Mouse (Mus musculus): ENCODE results near the gene Prkcb.

Gene Prkcb

GRCm38 (mm10) chr7:122290771-122291170, 2.2 kb downstream of the Prkcb start:
- no peak for DNase-seq

GRCm38 (mm10) chr7:122292151-122292550, 3.6 kb downstream of the Prkcb start:
- no peak for DNase-seq

GRCm38 (mm10) chr7:122294111-122294510, 5.6 kb downstream of the Prkcb start:
- no peak for DNase-seq

GRCm38 (mm10) chr7:122295363-122295762, 6.8 kb downstream of the Prkcb start:
- DNase-seq = no peak

- no peak for DNase-seq
Measured at GRCm38 (mm10) chr7:122296331-122296730, 7.8 kb downstream of the Prkcb start.

- DNase-seq = no peak
Measured at GRCm38 (mm10) chr7:122296805-122297204, 8.3 kb downstream of the Prkcb start.

- no peak for DNase-seq
Measured at GRCm38 (mm10) chr7:122297627-122298026, 9.1 kb downstream of the Prkcb start.

- DNase-seq = no peak
Measured at GRCm38 (mm10) chr7:122298715-122299114, 10.2 kb downstream of the Prkcb start.

- DNase-seq = peak; percentile 19
Measured at GRCm38 (mm10) chr7:122300538-122300937, 12.0 kb downstream of the Prkcb start.

- no peak for DNase-seq
Measured at GRCm38 (mm10) chr7:122302538-122302937, 14.0 kb downstream of the Prkcb start.

GRCm38 (mm10) chr7:122303988-122304387, 15.4 kb downstream of the Prkcb start:
- no peak for DNase-seq

- DNase-seq = no peak
Measured at GRCm38 (mm10) chr7:122304521-122304920, 16.0 kb downstream of the Prkcb start.

GRCm38 (mm10) chr7:122307241-122307640, 18.7 kb downstream of the Prkcb start:
- no peak for DNase-seq

GRCm38 (mm10) chr7:122308661-122309060, 20.1 kb downstream of the Prkcb start:
- DNase-seq = no peak

- DNase-seq = no peak
Measured at GRCm38 (mm10) chr7:122309909-122310725, 21.6 kb downstream of the Prkcb start.

GRCm38 (mm10) chr7:122310726-122311018, 22.1 kb downstream of the Prkcb start:
- DNase-seq = no peak

- DNase-seq = no peak
Measured at GRCm38 (mm10) chr7:122313690-122314477, 25.3 kb downstream of the Prkcb start.

- DNase-seq = no peak
Measured at GRCm38 (mm10) chr7:122315720-122316331, 27.3 kb downstream of the Prkcb start.

GRCm38 (mm10) chr7:122316681-122317080, 28.1 kb downstream of the Prkcb start:
- DNase-seq = peak; percentile 23

- DNase-seq = no peak
Measured at GRCm38 (mm10) chr7:122317485-122317884, 28.9 kb downstream of the Prkcb start.

GRCm38 (mm10) chr7:122319566-122319965, 31.0 kb downstream of the Prkcb start:
- DNase-seq = no peak

GRCm38 (mm10) chr7:122320843-122321544, 32.4 kb downstream of the Prkcb start:
- no peak for DNase-seq

GRCm38 (mm10) chr7:122322038-122322690, 33.6 kb downstream of the Prkcb start:
- DNase-seq = no peak
